Mouse (Mus musculus): ENCODE measurements around the gene Tox2.

- TF ChIP-seq POLR2A (IDR thresholded peaks at IDR 0.05; ENCODE audit: low read depth, low read length): no peak
- no peak for TF ChIP-seq CTCF (IDR thresholded peaks at IDR 0.05; ENCODE audit: extremely low read depth, insufficient read depth, insufficient read length, insufficient replicate concordance)
Measured at GRCm38 (mm10) chr2:163231781-163232534, 29.0 kb downstream of the Tox2 start.
